Mouse (Mus musculus) cerebellum, adult 11 months (tissue): ENCODE data around the gene Rgs7bp.
"Not testable (repeated sequence)": the region's sequence is repeated elsewhere in the genome, so short reads cannot be mapped to it uniquely, and the experiment has no call there.

Experiments used
- DNase-seq: peaks from one replicate; pipeline ENCODE4 v3.0.0; 2022

Rgs7bp gene

DNA sequence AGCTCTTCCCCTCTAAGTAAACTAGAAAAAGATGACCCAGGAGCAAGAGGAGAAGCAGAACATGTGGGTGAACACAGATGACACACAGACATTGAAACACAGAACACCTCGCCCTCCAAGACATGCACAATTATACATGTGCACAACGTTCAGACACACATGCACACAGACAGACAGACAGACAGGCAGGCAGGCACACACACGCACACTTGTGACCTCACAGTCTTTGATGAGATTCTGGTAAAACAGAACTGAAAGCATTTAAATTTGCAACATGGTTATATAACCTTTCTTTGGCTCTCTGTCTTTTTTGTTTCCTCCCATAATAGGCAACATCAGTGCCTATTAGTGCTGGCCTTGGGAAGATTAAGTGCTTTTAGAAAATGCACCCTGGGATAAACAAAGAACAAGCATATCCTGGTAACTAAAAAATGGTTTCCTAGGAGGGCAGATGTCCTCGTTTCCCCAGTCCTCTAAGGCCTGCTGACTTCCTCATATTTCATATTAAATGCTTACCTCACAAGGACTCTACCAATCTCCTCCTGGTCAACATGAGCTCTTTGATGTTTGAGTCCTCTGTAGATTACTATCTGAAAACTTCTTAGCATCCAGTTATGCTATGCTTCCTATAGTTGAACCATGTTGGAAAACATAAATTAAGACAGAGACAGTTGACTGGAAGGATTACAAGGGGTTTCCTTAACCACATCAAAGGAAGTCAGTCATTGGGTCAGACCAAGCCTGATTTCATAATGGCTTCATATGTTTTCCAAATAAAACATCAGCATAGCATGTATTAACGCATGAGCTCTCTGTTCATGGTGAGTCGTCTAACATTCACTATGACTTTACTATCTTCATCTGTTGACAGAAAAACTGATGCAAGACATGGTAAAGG lies 122.8 kb downstream of the Rgs7bp start:
- DNase-seq = no peak

- DNase-seq = no peak
Measured at GRCm38 (mm10) chr13:104930814-104931213, 123.9 kb downstream of the Rgs7bp start.

- no peak for DNase-seq
Measured at GRCm38 (mm10) chr13:104918663-104919062, 136.1 kb downstream of the Rgs7bp start.

GRCm38 (mm10) chr13:104916771-104917170 lies 138.0 kb downstream of the Rgs7bp start:
- DNase-seq = not testable (repeated sequence)

DNA sequence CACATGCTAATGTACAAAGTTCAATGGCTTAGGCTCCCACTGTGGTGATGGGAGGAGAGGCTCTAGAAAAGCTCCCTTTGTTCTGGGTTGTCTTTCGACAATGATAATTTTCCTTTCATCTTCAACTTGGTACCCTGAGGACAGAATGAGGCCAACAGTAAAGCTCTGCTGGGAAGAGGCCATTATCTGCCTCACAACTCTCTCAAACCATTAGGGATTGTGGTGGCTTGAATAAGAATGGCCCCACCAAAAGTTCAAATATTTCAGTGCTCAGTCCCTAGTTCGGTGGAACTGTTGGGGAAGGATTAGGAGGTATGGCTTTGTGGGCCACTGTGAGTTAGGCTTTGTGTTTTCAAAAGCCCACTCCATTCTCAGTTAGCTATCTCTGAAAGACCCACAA lies 138.6 kb downstream of the Rgs7bp start:
- DNase-seq = no peak

DNA sequence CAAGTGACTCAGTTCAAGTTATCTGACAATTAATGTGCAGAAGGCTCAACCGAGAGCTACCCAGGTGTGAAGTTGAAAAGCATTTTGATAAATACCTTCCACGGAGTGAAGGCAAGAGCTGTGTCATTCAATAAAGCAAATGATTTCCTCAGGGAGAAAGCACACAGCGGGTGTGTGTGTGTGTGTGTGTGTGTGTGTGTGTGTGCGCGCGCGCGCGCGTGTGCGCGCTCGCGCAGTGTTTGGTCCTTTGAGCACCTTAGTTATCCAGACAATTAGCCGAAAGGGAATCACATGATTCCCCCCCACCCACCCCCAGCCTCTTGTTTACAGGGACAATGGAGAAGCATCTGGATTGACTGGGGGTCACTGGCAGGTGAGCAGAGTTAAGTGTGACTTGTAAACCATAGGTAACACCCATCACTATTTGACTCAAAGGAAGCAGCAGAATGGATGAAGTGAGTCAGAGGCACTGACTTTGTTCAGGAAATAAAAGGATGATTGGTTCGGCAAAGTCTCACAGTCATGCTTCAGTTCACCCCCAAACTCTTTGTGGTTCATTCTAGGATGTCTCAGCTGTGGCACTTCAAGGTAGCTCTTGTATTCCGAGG lies 140.3 kb downstream of the Rgs7bp start:
- DNase-seq = no peak

- DNase-seq = not testable (repeated sequence)
Measured at GRCm38 (mm10) chr13:104911626-104912025, 143.1 kb downstream of the Rgs7bp start.

- not testable (repeated sequence) for DNase-seq
Measured at GRCm38 (mm10) chr13:104911006-104911405, 143.7 kb downstream of the Rgs7bp start.

DNA sequence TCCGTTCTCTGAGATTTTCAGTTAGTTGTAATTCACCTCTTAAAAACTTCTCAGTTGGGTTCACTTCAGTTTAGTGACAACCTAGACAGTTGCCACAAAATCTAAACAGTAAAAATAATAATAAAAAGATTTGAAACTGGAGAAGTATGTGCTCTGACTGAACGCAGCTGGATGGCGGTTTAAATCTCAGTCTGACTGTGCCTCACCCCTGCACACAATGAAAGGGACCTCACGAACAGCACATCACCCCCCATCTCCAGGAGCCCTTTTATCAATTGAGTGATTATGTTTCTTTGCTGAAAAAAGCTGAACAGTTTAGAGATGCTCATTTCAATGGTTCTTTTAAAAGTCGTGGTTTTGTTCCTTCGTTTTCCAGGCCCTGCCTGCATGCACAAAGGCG lies 146.0 kb downstream of the Rgs7bp start:
- DNase-seq = no peak
